Comparison of ENCODE assay signal across 29 mouse cellular contexts in genomic region chr16:77174744-77175432, GRCm38 (mm10).
DNase-seq lines count a peak whose midpoint lies in the region; ATAC-seq and TF ChIP-seq lines count a peak whose summit lies in the region.
"Had no signal": no experiment of that assay in that cellular context is flagged by ENCODE, and none has a peak within 500 bp of the region (broad histone marks: within the 10 kb centered on the region; RNA-seq: fewer than 3 reads in every experiment).

No protein-coding gene starts in this region.

- H3K9ac ChIP-seq in lung, embryonic 14.5 days, result no peak overlapping the region
- H3K9ac ChIP-seq: embryonic facial prominence, embryonic 13.5 days; forebrain, postnatal 0 days; heart, embryonic 12.5 days; hindbrain, embryonic 14.5 days; limb, embryonic 12.5 days; liver, embryonic 13.5 days; lung, embryonic 15.5 days; midbrain, embryonic 15.5 days; neural tube, embryonic 13.5 days had no signal

- WGBS in lung, embryonic 14.5 days, result 50% methylated on average over 7 of the region's 7 CpGs

- H3K4me3 ChIP-seq in lung, embryonic 14.5 days (ENCODE audit: low read depth, low read length), result no peak overlapping the region
- H3K4me3 ChIP-seq in bone marrow macrophage, adult 2 months (ENCODE audit: insufficient read depth, low read length), result no peak overlapping the region
- H3K4me3 ChIP-seq: embryonic facial prominence, embryonic 13.5 days; heart, embryonic 12.5 days; layer of hippocampus, adult 2 months; left cerebral cortex, adult 2 months; limb, embryonic 12.5 days; liver, embryonic 13.5 days; lung, embryonic 15.5 days; midbrain, embryonic 15.5 days; neural tube, embryonic 13.5 days had no signal

- H3K4me1 ChIP-seq in lung, embryonic 14.5 days (ENCODE audit: insufficient read depth), result peaks cover 4% of the 10 kb centered on the region
- H3K4me1 ChIP-seq in bone marrow macrophage, adult 2 months (ENCODE audit: control insufficient read depth, insufficient read depth, low read length), result peaks cover 17% of the 10 kb centered on the region
- H3K4me1 ChIP-seq: liver, embryonic 13.5 days had no signal

- TF ChIP-seq POLR2A in bone marrow macrophage, adult 2 months (IDR thresholded peaks at IDR 0.05; ENCODE audit: borderline replicate concordance, low read depth, low read length), result no peak

- TF ChIP-seq CTCF in lung, embryonic 14.5 days (IDR thresholded peaks at IDR 0.05; ENCODE audit: low read depth), result no peak
- no peak for TF ChIP-seq CTCF in bone marrow macrophage, adult 2 months (IDR thresholded peaks at IDR 0.05; ENCODE audit: low read depth, low read length)

- H3K9me3 ChIP-seq in lung, embryonic 14.5 days (ENCODE audit: low read depth, low read length), result no peaks in the 10 kb centered on the region
- H3K9me3 ChIP-seq: embryonic facial prominence, embryonic 13.5 days; heart, embryonic 12.5 days; limb, embryonic 12.5 days; liver, embryonic 13.5 days; lung, embryonic 15.5 days; midbrain, embryonic 15.5 days; neural tube, embryonic 13.5 days had no signal

- H3K36me3 ChIP-seq in lung, embryonic 14.5 days (ENCODE audit: insufficient read depth), result no peaks in the 10 kb centered on the region
- H3K36me3 ChIP-seq: embryonic facial prominence, embryonic 13.5 days; heart, embryonic 12.5 days; limb, embryonic 12.5 days; liver, embryonic 13.5 days; lung, embryonic 15.5 days; midbrain, embryonic 15.5 days; neural tube, embryonic 13.5 days had no signal

- H3K4me2 ChIP-seq in lung, embryonic 14.5 days, result no peak overlapping the region
- H3K4me2 ChIP-seq: embryonic facial prominence, embryonic 13.5 days; heart, embryonic 12.5 days; hindbrain, embryonic 14.5 days; limb, embryonic 12.5 days; liver, embryonic 13.5 days; lung, embryonic 15.5 days; midbrain, embryonic 15.5 days; neural tube, embryonic 13.5 days had no signal

- peak; percentile 46 for DNase-seq in lung, embryonic 14.5 days
- DNase-seq in lung, postnatal 10 days, result no peak
- DNase-seq in 416B (ENCODE audit: low read depth), result peak; percentile 76
- DNase-seq in lung, postnatal 36 days, result peak; percentile 61
- no peak for DNase-seq in adrenal gland, adult 18-20 months (ENCODE audit: low spot score in 2 of 2)
- DNase-seq in cerebellum, postnatal 25 days, result no peak
- DNase-seq in layer of hippocampus, adult 18-20 months (ENCODE audit: low spot score in 2 of 2), result no peak
- DNase-seq: adrenal gland, adult 8-10 months; cerebellum, adult 8-10 months; cerebellum, postnatal 36 days; forebrain, postnatal 0 days; gastrocnemius, postnatal 10 days; heart, adult 18-20 months; heart, postnatal 4 days; kidney, adult 11 months; kidney, postnatal 14 days; liver, embryonic 13.5 days; thymus, postnatal 4 days had no signal

- H3K27me3 ChIP-seq in lung, embryonic 14.5 days (ENCODE audit: insufficient read depth, low read length), result no peaks in the 10 kb centered on the region
- H3K27me3 ChIP-seq: embryonic facial prominence, embryonic 13.5 days; heart, embryonic 12.5 days; limb, embryonic 12.5 days; liver, embryonic 13.5 days; lung, embryonic 15.5 days; midbrain, embryonic 15.5 days; neural tube, embryonic 13.5 days had no signal

- no peak; the same call in 1 of the 2 replicates for ATAC-seq in lung, embryonic 14.5 days (ENCODE audit: insufficient read depth)
- ATAC-seq: CD4-positive, CD25-positive, alpha-beta regulatory T cell, adult 4 months; forebrain, postnatal 0 days; midbrain, embryonic 15.5 days had no signal

- H3K27ac ChIP-seq in lung, embryonic 14.5 days (ENCODE audit: low read depth), result no peak overlapping the region
- peak overlapping the region; percentile 33 for H3K27ac ChIP-seq in bone marrow macrophage, adult 2 months (ENCODE audit: insufficient read depth, low read depth, low read length)
- H3K27ac ChIP-seq: embryonic facial prominence, embryonic 13.5 days; hindbrain, embryonic 14.5 days; layer of hippocampus, adult 2 months; left cerebral cortex, adult 2 months; limb, embryonic 12.5 days; liver, embryonic 13.5 days; lung, embryonic 15.5 days; midbrain, embryonic 15.5 days; neural tube, embryonic 13.5 days had no signal

Comparison
In these comparisons a context has a peak if more than half of its experiments do, and no peak if none do; other contexts are left out.
1. DNase-seq: peak in lung, embryonic 14.5 days (single experiment), 416B (single experiment) and lung, postnatal 36 days (single experiment); none in lung, postnatal 10 days (single experiment), adrenal gland, adult 18-20 months (0 of 2), cerebellum, postnatal 25 days (0 of 2) and layer of hippocampus, adult 18-20 months (0 of 2).